Mouse (Mus musculus): ENCODE data around the gene Mlst8. TPM values are rescaled to one million over a fixed set of nuclear protein-coding genes. Genes with fewer than 3 reads are reported as not detected.

Mlst8 gene
- 30.3 and 32.0 TPM in 2 replicates for polyA plus RNA-seq (2014; fragmentation: Nextera tagmentation; extraction: Ambion mirVana)

GRCm38 (mm10) chr17:24478663-24479380 lies at the start of gene Mlst8:
Mlst8 (minus strand) TSS chr17:24479078.
- under 1% methylated on average over 45 of the region's 48 CpGs for WGBS
- H3K9me3 ChIP-seq (replicated peaks; ENCODE audit: control insufficient read depth, low read length) = no peaks in the 10 kb centered on the region
- DNase-seq (ENCODE audit: low spot score) (peak; percentile 97), ATAC-seq (replicated peaks; ENCODE audit: insufficient number of reproducible peaks, low FRiP score, low TSS enrichment, low read depth) (peak; percentile 93)
- H3K4me3 ChIP-seq (ENCODE audit: low read depth, low read length) = peak within 1 kb of the TSS; percentile 71
- peak within 1 kb of the TSS; percentile 91 for H3K9ac ChIP-seq (replicated peaks; ENCODE audit: low read length)
- H3K4me2 ChIP-seq (ENCODE audit: low read depth, low read length) = peak within 1 kb of the TSS; percentile 58
- H3K36me3 ChIP-seq (replicated peaks; ENCODE audit: control insufficient read depth, insufficient read depth, low read depth, low read length) = peaks cover 5% of the 10 kb centered on the region
- H3K27ac ChIP-seq (replicated peaks; ENCODE audit: low read depth, low read length) = peak within 1 kb of the TSS; percentile 95
- H3K4me1 ChIP-seq (ENCODE audit: control insufficient read depth, insufficient read depth, low read length) = peaks cover 3% of the 10 kb centered on the region
- H3K27me3 ChIP-seq (ENCODE audit: control insufficient read depth, insufficient read depth, low read length) = no peaks in the 10 kb centered on the region

DNA sequence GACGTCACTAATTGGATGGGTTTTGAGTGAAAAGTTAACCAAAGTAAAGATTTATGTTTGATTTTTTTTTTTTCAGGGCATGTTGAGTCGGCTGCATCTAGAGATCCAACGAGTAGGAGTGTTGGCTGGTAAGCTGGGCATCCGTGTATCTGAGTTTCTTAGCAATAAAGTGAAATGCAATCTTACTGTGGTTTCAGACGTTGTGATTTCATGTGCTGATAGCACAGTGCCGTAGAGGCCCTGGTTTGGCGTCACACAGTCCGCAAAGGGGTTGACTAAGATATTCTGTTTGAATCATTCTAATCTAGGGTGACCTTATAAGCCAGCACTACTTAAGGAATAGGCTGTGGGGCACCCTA lies 49.7 kb upstream of the Mlst8 start:
- no peak for ATAC-seq (replicated peaks; ENCODE audit: insufficient number of reproducible peaks, low FRiP score, low TSS enrichment, low read depth)
- H3K4me1 ChIP-seq (ENCODE audit: control insufficient read depth, insufficient read depth, low read length) = peaks cover 11% of the 10 kb centered on the region
- no peaks in the 10 kb centered on the region for H3K27me3 ChIP-seq (ENCODE audit: control insufficient read depth, insufficient read depth, low read length)
- no peak for DNase-seq (ENCODE audit: low spot score)
- peak overlapping the region; percentile 57 for H3K27ac ChIP-seq (replicated peaks; ENCODE audit: low read depth, low read length)
- peaks cover 3% of the 10 kb centered on the region for H3K36me3 ChIP-seq (replicated peaks; ENCODE audit: control insufficient read depth, insufficient read depth, low read depth, low read length)
- H3K4me2 ChIP-seq (ENCODE audit: low read depth, low read length) = peak overlapping the region; percentile 51
- peak overlapping the region; percentile 81 for H3K9ac ChIP-seq (replicated peaks; ENCODE audit: low read length)
- no peaks in the 10 kb centered on the region for H3K9me3 ChIP-seq (replicated peaks; ENCODE audit: control insufficient read depth, low read length)
- under 1% methylated on average over 8 of the region's 8 CpGs for WGBS
- peak overlapping the region; percentile 58 for H3K4me3 ChIP-seq (ENCODE audit: low read depth, low read length)

GRCm38 (mm10) chr17:24527723-24528559 lies 49.1 kb upstream of the Mlst8 start, which contains the start of gene Traf7:
Traf7 (minus strand) TSS chr17:24527938.
- Histone ChIP-seq H3K27me3 (ENCODE audit: control insufficient read depth, insufficient read depth, low read length) (no peaks in the 10 kb centered on the region), H3K36me3 (replicated peaks; ENCODE audit: control insufficient read depth, insufficient read depth, low read depth, low read length) (peaks cover 3% of the 10 kb centered on the region), H3K9ac (replicated peaks; ENCODE audit: low read length) (peak within 1 kb of the TSS; percentile 81), H3K27ac (replicated peaks; ENCODE audit: low read depth, low read length) (peak within 1 kb of the TSS; percentile 57), H3K4me3 (ENCODE audit: low read depth, low read length) (peak within 1 kb of the TSS; percentile 58), H3K4me1 (ENCODE audit: control insufficient read depth, insufficient read depth, low read length) (peaks cover 7% of the 10 kb centered on the region), H3K9me3 (replicated peaks; ENCODE audit: control insufficient read depth, low read length) (no peaks in the 10 kb centered on the region), H3K4me2 (ENCODE audit: low read depth, low read length) (peak within 1 kb of the TSS; percentile 55)
- under 1% methylated on average over 40 of the region's 40 CpGs for WGBS
- DNase-seq (ENCODE audit: low spot score) (peak; percentile 99), ATAC-seq (replicated peaks; ENCODE audit: insufficient number of reproducible peaks, low FRiP score, low TSS enrichment, low read depth) (peak; percentile 97)

DNA sequence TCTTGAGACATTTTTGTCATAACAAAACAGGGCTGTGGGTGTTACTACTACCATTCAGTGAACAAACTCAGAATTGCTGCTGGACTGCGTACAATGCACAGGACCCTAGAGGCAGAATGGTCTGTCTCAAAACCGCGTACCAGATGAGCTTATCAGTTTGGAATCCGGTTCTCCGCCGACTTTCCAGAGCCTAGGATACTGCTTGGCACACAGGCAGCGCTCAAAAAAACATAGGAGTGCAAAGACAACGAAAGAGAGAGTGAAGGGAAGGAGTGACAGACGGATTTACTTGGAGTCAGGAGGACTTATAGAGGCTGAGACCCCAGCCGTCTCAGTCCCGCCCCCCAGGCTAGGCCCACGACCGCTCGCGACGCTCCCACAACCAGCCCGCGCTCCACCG lies 48.4 kb upstream of the Mlst8 start:
- under 1% methylated on average over 19 of the region's 19 CpGs for WGBS
- no peak for ATAC-seq (replicated peaks; ENCODE audit: insufficient number of reproducible peaks, low FRiP score, low TSS enrichment, low read depth)
- H3K27ac ChIP-seq (replicated peaks; ENCODE audit: low read depth, low read length) = peak overlapping the region; percentile 30
- DNase-seq (ENCODE audit: low spot score) = peak; percentile 44
- H3K9ac ChIP-seq (replicated peaks; ENCODE audit: low read length) = peak overlapping the region; percentile 80
- H3K27me3 ChIP-seq (ENCODE audit: control insufficient read depth, insufficient read depth, low read length) = no peaks in the 10 kb centered on the region
- no peaks in the 10 kb centered on the region for H3K9me3 ChIP-seq (replicated peaks; ENCODE audit: control insufficient read depth, low read length)
- H3K4me2 ChIP-seq (ENCODE audit: low read depth, low read length) = peak overlapping the region; percentile 55
- H3K4me1 ChIP-seq (ENCODE audit: control insufficient read depth, insufficient read depth, low read length) = peaks cover 7% of the 10 kb centered on the region
- H3K4me3 ChIP-seq (ENCODE audit: low read depth, low read length) = peak overlapping the region; percentile 57
- peaks cover 3% of the 10 kb centered on the region for H3K36me3 ChIP-seq (replicated peaks; ENCODE audit: control insufficient read depth, insufficient read depth, low read depth, low read length)

- DNase-seq (ENCODE audit: low spot score) = no peak
These were observed 45.9 kb upstream of the Mlst8 start for GRCm38 (mm10) chr17:24524734-24525133.

DNA sequence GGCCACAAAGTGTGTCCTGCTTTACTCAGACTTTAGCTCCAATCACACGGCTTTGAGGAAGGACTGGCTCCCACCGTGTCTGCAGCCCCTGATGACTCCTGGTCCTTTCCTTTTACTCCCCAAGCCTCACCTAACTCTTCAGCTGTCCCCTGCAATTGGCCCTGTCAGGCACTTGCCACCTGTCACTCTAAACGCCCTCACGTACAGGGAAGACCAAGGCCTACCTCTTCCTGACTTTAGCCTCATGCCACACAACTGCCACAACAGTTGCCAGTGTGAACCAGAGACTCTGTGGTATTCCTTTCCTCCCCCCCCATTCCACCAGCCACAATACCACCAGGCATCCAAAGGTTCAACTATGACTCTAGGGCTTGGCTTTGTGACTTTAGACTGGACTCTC lies 41.6 kb upstream of the Mlst8 start:
- Histone ChIP-seq H3K4me1 (ENCODE audit: control insufficient read depth, insufficient read depth, low read length) (no peaks in the 10 kb centered on the region), H3K9me3 (replicated peaks; ENCODE audit: control insufficient read depth, low read length) (no peaks in the 10 kb centered on the region), H3K27me3 (ENCODE audit: control insufficient read depth, insufficient read depth, low read length) (no peaks in the 10 kb centered on the region), H3K27ac (replicated peaks; ENCODE audit: low read depth, low read length) (no peak overlapping the region), H3K9ac (replicated peaks; ENCODE audit: low read length) (no peak overlapping the region), H3K4me3 (ENCODE audit: low read depth, low read length) (no peak overlapping the region), H3K36me3 (replicated peaks; ENCODE audit: control insufficient read depth, insufficient read depth, low read depth, low read length) (no peaks in the 10 kb centered on the region; the same call in 1 of the 2 replicates), H3K4me2 (ENCODE audit: low read depth, low read length) (no peak overlapping the region)
- DNase-seq (ENCODE audit: low spot score) (no peak), ATAC-seq (replicated peaks; ENCODE audit: insufficient number of reproducible peaks, low FRiP score, low TSS enrichment, low read depth) (no peak)
- 89% methylated on average over 4 of the region's 4 CpGs for WGBS

More at GRCm38 (mm10) chr17:24524734-24525133, 45.9 kb upstream of the Mlst8 start:
- H3K27ac ChIP-seq (replicated peaks; ENCODE audit: low read depth, low read length) = no peak overlapping the region
- H3K27me3 ChIP-seq (ENCODE audit: control insufficient read depth, insufficient read depth, low read length) = no peaks in the 10 kb centered on the region
- H3K4me2 ChIP-seq (ENCODE audit: low read depth, low read length) = no peak overlapping the region
- H3K4me1 ChIP-seq (ENCODE audit: control insufficient read depth, insufficient read depth, low read length) = peaks cover under 1% of the 10 kb centered on the region
- 92% methylated on average over 2 of the region's 2 CpGs for WGBS
- ATAC-seq (replicated peaks; ENCODE audit: insufficient number of reproducible peaks, low FRiP score, low TSS enrichment, low read depth) = no peak
- peaks cover under 1% of the 10 kb centered on the region for H3K36me3 ChIP-seq (replicated peaks; ENCODE audit: control insufficient read depth, insufficient read depth, low read depth, low read length)
- H3K9ac ChIP-seq (replicated peaks; ENCODE audit: low read length) = no peak overlapping the region
- no peaks in the 10 kb centered on the region for H3K9me3 ChIP-seq (replicated peaks; ENCODE audit: control insufficient read depth, low read length)
- no peak overlapping the region for H3K4me3 ChIP-seq (ENCODE audit: low read depth, low read length)

GRCm38 (mm10) chr17:24514270-24515257 lies 35.7 kb upstream of the Mlst8 start:
- no peak for DNase-seq (ENCODE audit: low spot score)
- no peak overlapping the region for H3K9ac ChIP-seq (replicated peaks; ENCODE audit: low read length)
- ATAC-seq (replicated peaks; ENCODE audit: insufficient number of reproducible peaks, low FRiP score, low TSS enrichment, low read depth) = no peak
- H3K4me3 ChIP-seq (ENCODE audit: low read depth, low read length) = no peak overlapping the region
- H3K4me2 ChIP-seq (ENCODE audit: low read depth, low read length) = no peak overlapping the region
- 89% methylated on average over 24 of the region's 24 CpGs for WGBS
- H3K4me1 ChIP-seq (ENCODE audit: control insufficient read depth, insufficient read depth, low read length) = no peaks in the 10 kb centered on the region
- no peaks in the 10 kb centered on the region for H3K27me3 ChIP-seq (ENCODE audit: control insufficient read depth, insufficient read depth, low read length)
- H3K9me3 ChIP-seq (replicated peaks; ENCODE audit: control insufficient read depth, low read length) = no peaks in the 10 kb centered on the region
- H3K27ac ChIP-seq (replicated peaks; ENCODE audit: low read depth, low read length) = no peak overlapping the region
- H3K36me3 ChIP-seq (replicated peaks; ENCODE audit: control insufficient read depth, insufficient read depth, low read depth, low read length) = peaks cover 7% of the 10 kb centered on the region

All from embryonic facial prominence, embryonic 11.5 days (tissue).